Mouse (Mus musculus) liver, embryonic 16.5 days (tissue): ENCODE measurements around the gene Cnbp. TPM values are rescaled to one million over a fixed set of nuclear protein-coding genes. Genes with fewer than 3 reads are reported as not detected.

Source experiments
- ATAC-seq: fragments of 200-750 bp; cut with Nextera tagmentation; 2 replicates; pipeline ENCODE4 v1.8.0; 2017; ENCODE audit warnings: low read depth, mild to moderate bottlenecking, moderate number of reproducible peaks, moderate library complexity
- H3K27ac ChIP-seq: fragments of 300-500 bp; sonication (generic); 2 replicates; pipeline ENCODE4 v1.5.1; 2014; ENCODE audit warnings: mild to moderate bottlenecking, low read length
- H3K27me3 ChIP-seq: fragments of 300-500 bp; sonication (generic); 2 replicates; pipeline ENCODE4 v1.6.1; 2014; ENCODE audit warnings: low read depth, low read length, mixed read lengths; ENCODE audit not compliant: control insufficient read depth, insufficient read depth
- H3K36me3 ChIP-seq: fragments of 300-500 bp; sonication (generic); 2 replicates; pipeline ENCODE4 v1.6.1; 2014; ENCODE audit warnings: mild to moderate bottlenecking; ENCODE audit not compliant: control insufficient read depth, insufficient read depth
- H3K4me1 ChIP-seq: fragments of 300-500 bp; sonication (generic); 2 replicates; pipeline ENCODE4 v1.6.1; 2014; ENCODE audit warnings: low read depth, low read length, mixed read lengths; ENCODE audit not compliant: control insufficient read depth
- H3K4me2 ChIP-seq: fragments of 300-500 bp; sonication (generic); 2 replicates; pipeline ENCODE4 v1.6.1; 2014; ENCODE audit warnings: low read depth, low read length, mixed read lengths
- H3K4me3 ChIP-seq: fragments of 300-500 bp; sonication (generic); 2 replicates; pipeline ENCODE4 v1.5.1; 2014; ENCODE audit warnings: low read depth, mild to moderate bottlenecking, low read length
- H3K9ac ChIP-seq: fragments of 300-500 bp; sonication (generic); 2 replicates; pipeline ENCODE4 v1.6.1; 2014; ENCODE audit warnings: low read depth, low read length
- H3K9me3 ChIP-seq: fragments of 300-500 bp; sonication (generic); replicated peaks from 2 replicates; pipeline ENCODE4 v1.6.1; 2016; ENCODE audit warnings: low read length; ENCODE audit not compliant: control insufficient read depth
- WGBS: fragments of 180-500 bp; shearing (Covaris S2); extraction: QIAGEN DNeasy Blood & Tissue Kit; methylation state at CpG from one replicate; pipeline ENCODE4 v1.1.7; 2014; ENCODE audit not compliant: insufficient replicate concordance; 5-methylcytosine and 5-hydroxymethylcytosine counted together
- polyA plus RNA-seq: library from polyadenylated mRNA; unstranded; fragments of >200 nt; fragmentation: Nextera tagmentation; extraction: Ambion mirVana; gene quantifications from 2 replicates; pipeline ENCODE4 v1.2.1, GENCODE M21; 2015

Cnbp gene
- polyA plus RNA-seq, 1 experiment from 2014 or later, result 486 TPM

DNA sequence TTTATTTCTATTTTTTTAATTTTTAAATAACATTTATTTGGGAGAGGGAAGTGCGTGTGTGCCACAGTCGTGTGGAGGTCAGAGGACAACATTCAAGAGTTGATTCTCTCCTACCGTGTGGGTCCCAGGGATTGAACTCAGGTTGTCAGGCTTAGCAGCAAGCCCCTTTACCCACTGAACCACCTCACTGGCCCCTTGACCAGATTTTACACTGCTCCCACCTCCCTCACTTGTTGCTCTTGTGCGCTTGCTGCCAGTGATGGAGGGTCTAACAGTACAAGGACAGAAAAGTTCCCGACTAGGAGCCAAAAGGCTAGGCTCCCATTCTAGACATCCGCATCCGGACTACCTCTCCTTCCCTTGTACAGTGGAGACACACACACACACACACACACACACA is 45.5 kb downstream of the Cnbp start:
- WGBS, result 81% methylated on average over 7 of the region's 7 CpGs
- no peak overlapping the region for H3K9ac ChIP-seq
- no peaks in the 10 kb centered on the region for H3K9me3 ChIP-seq
- H3K4me3 ChIP-seq, result no peak overlapping the region
- peaks cover 51% of the 10 kb centered on the region for H3K4me1 ChIP-seq
- H3K4me2 ChIP-seq, result no peak overlapping the region
- H3K27ac ChIP-seq, result no peak overlapping the region; the same call in 1 of the 2 replicates
- no peaks in the 10 kb centered on the region for H3K27me3 ChIP-seq
- peaks cover 11% of the 10 kb centered on the region; the same call in 1 of the 2 replicates for H3K36me3 ChIP-seq
- ATAC-seq, result no peak

DNA sequence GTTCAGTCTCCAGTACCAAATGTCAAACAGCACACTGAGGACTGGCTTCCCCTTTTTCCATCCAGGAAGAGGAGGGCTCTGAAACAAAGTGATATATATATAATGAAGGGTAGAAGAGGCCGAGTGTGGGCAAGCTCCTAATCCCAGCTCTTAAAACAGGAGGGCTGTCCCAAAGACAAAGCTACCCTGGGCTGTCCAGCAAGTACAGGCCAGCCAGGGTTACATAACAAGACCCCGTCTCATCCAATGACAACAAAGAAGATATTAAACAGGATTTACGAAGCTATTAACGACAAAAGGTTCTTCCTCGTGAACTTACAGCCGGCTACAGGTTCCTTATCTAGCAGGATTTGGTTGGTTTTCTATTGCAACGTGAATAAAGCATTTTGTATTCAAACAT is 46.0 kb downstream of the Cnbp start:
- peaks cover 52% of the 10 kb centered on the region for H3K4me1 ChIP-seq
- H3K4me3 ChIP-seq, result no peak overlapping the region
- ATAC-seq, result no peak
- peaks cover 11% of the 10 kb centered on the region; the same call in 1 of the 2 replicates for H3K36me3 ChIP-seq
- no peak overlapping the region for H3K9ac ChIP-seq
- H3K4me2 ChIP-seq, result no peak overlapping the region
- 67% methylated on average over 7 of the region's 7 CpGs for WGBS
- H3K27ac ChIP-seq, result no peak overlapping the region
- no peaks in the 10 kb centered on the region for H3K27me3 ChIP-seq
- no peaks in the 10 kb centered on the region for H3K9me3 ChIP-seq

DNA sequence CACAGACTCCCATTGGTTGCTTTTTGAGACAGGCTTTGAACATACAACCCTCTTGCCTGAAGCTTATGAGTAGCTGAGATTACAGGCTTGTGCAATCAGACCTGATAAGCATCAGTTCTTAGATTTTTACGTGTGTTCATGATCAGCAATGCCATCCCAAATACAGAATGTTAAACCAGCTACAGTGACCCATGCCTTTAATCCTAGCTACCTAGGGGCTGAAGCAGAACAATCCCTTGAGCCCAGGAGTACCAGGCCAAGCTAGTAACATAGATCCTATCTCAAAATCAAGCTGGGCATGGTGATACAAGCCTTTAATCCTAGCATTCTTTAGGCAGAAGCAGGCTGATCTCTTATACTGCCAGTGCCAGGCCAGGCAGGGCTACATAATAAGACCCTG is 46.9 kb downstream of the Cnbp start:
- no peak overlapping the region for H3K9ac ChIP-seq
- 43% methylated on average over 1 of the region's 1 CpGs for WGBS
- peaks cover 53% of the 10 kb centered on the region for H3K4me1 ChIP-seq
- no peaks in the 10 kb centered on the region for H3K27me3 ChIP-seq
- peaks cover 11% of the 10 kb centered on the region; the same call in 1 of the 2 replicates for H3K36me3 ChIP-seq
- H3K4me3 ChIP-seq, result no peak overlapping the region
- ATAC-seq, result no peak
- no peak overlapping the region for H3K4me2 ChIP-seq
- H3K9me3 ChIP-seq, result no peaks in the 10 kb centered on the region
- H3K27ac ChIP-seq, result no peak overlapping the region

DNA sequence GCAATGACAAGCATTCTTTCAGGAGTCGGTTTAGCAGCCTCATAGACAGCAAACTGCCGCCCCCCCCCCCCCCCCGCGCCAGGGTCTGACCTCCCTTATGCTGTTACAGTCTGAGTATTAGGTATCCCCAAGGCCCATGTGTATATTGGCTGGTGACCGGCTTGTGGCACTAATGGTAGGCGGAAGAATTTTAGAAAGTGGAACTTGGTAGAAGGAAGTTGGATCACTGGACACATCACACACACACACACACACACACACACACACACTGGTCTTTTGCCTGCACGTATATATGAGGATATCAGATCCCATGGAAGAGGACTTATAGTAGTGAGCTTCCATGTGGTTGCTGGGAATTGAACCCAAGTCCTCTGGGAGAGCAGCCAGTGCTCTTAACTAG is 48.4 kb downstream of the Cnbp start:
- Histone ChIP-seq H3K9ac (no peak overlapping the region), H3K36me3 (peaks cover 13% of the 10 kb centered on the region; the same call in 1 of the 2 replicates), H3K27ac (no peak overlapping the region), H3K9me3 (no peaks in the 10 kb centered on the region), H3K4me3 (no peak overlapping the region), H3K4me2 (no peak overlapping the region), H3K4me1 (peaks cover 54% of the 10 kb centered on the region), H3K27me3 (no peaks in the 10 kb centered on the region)
- no peak for ATAC-seq
- 79% methylated on average over 7 of the region's 7 CpGs for WGBS

DNA sequence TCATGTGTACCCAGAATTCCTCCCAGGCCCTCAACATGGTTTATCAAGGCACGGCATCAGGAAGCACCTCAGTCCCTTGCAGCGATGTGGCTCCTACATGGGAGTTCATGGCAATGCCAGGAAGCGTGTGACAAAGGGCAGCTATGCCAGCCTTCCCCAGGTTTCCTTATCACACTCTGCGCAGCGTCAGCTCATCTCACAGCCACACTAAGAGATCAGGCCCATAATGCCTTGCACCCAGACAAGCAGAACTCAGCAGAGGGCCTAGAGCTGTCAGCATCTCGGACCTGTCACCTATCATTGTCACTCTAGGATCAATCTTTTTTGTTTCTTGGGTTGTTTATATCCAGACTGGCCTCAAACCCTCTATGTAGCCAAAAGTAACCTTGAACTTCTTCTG is 51.3 kb downstream of the Cnbp start:
- Histone ChIP-seq H3K9ac (no peak overlapping the region), H3K9me3 (no peaks in the 10 kb centered on the region), H3K36me3 (peaks cover 14% of the 10 kb centered on the region; the same call in 1 of the 2 replicates), H3K4me1 (peaks cover 58% of the 10 kb centered on the region), H3K27ac (peak overlapping the region; percentile 50), H3K4me3 (no peak overlapping the region), H3K4me2 (peak overlapping the region; percentile 7; the same call in 1 of the 2 replicates), H3K27me3 (no peaks in the 10 kb centered on the region)
- ATAC-seq, result peak; percentile 57
- 43% methylated on average over 6 of the region's 6 CpGs for WGBS

DNA sequence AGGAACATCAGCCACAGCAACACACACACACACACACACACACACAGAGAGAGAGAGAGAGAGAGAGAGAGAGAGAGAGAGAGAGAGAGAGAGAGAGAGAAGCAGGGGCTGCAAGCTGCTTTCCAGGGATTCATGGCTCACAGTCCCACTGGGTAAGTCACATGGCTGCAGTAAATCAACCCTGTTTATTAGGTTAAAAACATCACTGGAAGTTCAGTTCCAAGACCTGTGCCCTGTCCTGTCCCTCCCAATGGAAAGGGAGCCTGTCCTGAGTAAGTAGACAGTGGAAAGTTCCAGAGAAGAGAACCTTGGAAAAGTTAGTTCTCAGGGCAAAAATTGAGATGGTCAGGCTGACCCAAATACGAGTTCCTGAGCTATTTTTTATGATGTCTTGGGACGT is 53.6 kb downstream of the Cnbp start:
- Histone ChIP-seq H3K4me2 (no peak overlapping the region), H3K27ac (peak overlapping the region; percentile 71), H3K9ac (no peak overlapping the region), H3K4me1 (peaks cover 60% of the 10 kb centered on the region), H3K27me3 (no peaks in the 10 kb centered on the region), H3K9me3 (no peaks in the 10 kb centered on the region), H3K4me3 (no peak overlapping the region), H3K36me3 (peaks cover 23% of the 10 kb centered on the region)
- ATAC-seq, result no peak
- 66% methylated on average over 2 of the region's 2 CpGs for WGBS

DNA sequence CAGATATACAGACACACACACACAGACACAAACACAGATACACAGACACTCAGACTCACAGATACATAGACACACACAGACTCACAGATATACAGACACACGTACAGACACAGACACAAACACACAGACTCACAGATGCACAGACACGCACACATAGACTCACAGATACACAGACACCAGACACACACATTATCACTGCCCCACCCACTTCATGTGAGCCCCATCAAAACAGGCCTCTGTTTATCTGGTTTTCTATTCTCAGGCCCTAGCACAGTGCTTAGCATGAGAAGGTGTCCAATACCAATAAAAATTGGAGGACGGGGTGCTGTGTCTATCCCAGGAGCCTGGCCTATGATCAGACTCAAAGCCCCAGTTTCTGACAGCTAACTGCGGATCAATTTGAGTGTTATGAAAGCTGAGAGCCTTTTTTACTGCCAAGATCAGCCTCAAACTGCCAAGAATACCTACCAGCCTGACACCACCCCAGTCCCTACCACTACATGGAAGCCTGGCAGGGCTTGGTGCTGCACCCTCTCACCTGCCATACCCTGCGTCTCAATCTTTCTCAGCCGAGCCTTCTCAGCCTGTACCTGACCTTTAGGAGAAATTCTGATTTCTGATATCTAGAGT is 54.5 kb downstream of the Cnbp start:
- Histone ChIP-seq H3K4me1 (peaks cover 70% of the 10 kb centered on the region), H3K36me3 (peaks cover 29% of the 10 kb centered on the region), H3K27ac (peak overlapping the region; percentile 71), H3K9me3 (no peaks in the 10 kb centered on the region), H3K27me3 (no peaks in the 10 kb centered on the region), H3K9ac (peak overlapping the region; percentile 17), H3K4me3 (no peak overlapping the region), H3K4me2 (peak overlapping the region; percentile 7)
- WGBS, result 58% methylated on average over 6 of the region's 6 CpGs
- ATAC-seq, result peak; percentile 92

DNA sequence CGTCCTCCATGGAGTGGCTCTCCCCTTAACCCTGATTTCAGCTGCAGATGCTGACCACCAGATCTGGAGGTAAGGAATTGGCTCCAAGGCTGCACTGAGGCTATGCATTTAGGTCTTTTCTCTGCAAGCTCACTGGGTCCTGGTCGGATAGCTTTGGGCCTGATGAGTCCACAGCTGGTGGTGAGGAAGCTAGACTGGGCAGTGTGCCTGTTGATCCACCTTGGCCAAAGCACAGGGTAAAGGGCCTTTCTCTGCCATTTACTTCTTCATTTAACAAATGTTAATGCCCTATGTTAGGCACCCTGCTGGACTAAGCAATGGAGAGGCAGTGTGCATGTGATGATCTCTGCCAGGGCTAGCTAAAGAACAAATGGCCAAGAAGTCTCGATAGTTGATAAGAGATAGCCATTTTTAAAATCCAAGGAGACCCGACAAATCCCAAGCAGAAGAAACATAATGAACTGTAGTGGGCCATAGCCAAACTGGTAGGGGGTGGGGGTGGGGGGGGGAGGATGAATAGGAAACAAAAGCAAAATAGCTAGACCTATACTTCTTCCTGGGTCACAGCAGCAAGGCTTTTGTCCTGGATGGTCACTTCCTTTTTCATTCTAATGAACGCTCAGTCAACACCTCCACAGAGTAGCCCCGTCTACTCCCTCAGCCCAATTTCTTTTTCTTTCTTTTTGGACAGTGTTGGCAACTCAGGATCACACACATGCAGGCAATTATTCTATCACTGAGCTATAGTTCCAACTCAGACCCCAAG is 55.3 kb downstream of the Cnbp start:
- Histone ChIP-seq H3K9me3 (no peaks in the 10 kb centered on the region), H3K4me2 (peak overlapping the region; percentile 7; the same call in 1 of the 2 replicates), H3K4me3 (no peak overlapping the region), H3K9ac (peak overlapping the region; percentile 17; the same call in 1 of the 2 replicates), H3K36me3 (peaks cover 30% of the 10 kb centered on the region), H3K27ac (peak overlapping the region; percentile 71), H3K27me3 (no peaks in the 10 kb centered on the region), H3K4me1 (peaks cover 73% of the 10 kb centered on the region)
- WGBS, result 75% methylated on average over 6 of the region's 6 CpGs
- no peak for ATAC-seq
